Mouse (Mus musculus) mouse trophoblast stem cell (cell line): ENCODE results near the gene Mdfi.

Experiments
- in situ Hi-C, 2 experiments: fragments of 300-500 bp; cut with MseI, MboI; formaldehyde crosslinking; loops; 2 replicates in 1 of 2; 3 replicates in 1 of 2; pipeline ENCODE4 v1.15.1; 2025

Gene Mdfi

GRCm38 (mm10) chr17:47766407-47767043 lies 68.0 kb downstream of the Mdfi start:
- in situ Hi-C loops, result no loop called here

GRCm38 (mm10) chr17:47765986-47766385 lies 68.5 kb downstream of the Mdfi start:
- in situ Hi-C loops, result no loop called here
